Mouse (Mus musculus) intestine, embryonic 14.5 days (tissue): Measurements from ENCODE around the gene Hnrnpm. TPM values are rescaled to one million over a fixed set of nuclear protein-coding genes. Genes with fewer than 3 reads are reported as not detected.

Source experiments
- ATAC-seq: fragments of 200-750 bp; cut with Nextera tagmentation; replicated peaks from 2 replicates; pipeline ENCODE4 v1.8.0; 2017; ENCODE audit warnings: low read depth, moderate number of reproducible peaks, moderate TSS enrichment, moderate library complexity; ENCODE audit not compliant: low FRiP score, low TSS enrichment
- DNase-seq: peaks from one replicate; pipeline ENCODE4 v3.0.0-alpha.2; 2018; ENCODE audit warnings: low spot score
- H3K27ac ChIP-seq: fragments of 300-500 bp; sonication (generic); 2 replicates; pipeline ENCODE4 v1.5.1; 2014; ENCODE audit warnings: low read depth, mild to moderate bottlenecking, control low read depth
- H3K27me3 ChIP-seq: fragments of 300-500 bp; sonication (generic); replicated peaks from 2 replicates; pipeline ENCODE4 v1.6.1; 2014; ENCODE audit warnings: low read length, control low read depth; ENCODE audit not compliant: control insufficient read depth, insufficient read depth
- H3K36me3 ChIP-seq: fragments of 300-500 bp; sonication (generic); 2 replicates; pipeline ENCODE4 v1.6.1; 2014; ENCODE audit warnings: low read length, control low read depth; ENCODE audit not compliant: control insufficient read depth, insufficient read depth
- H3K4me1 ChIP-seq: fragments of 300-500 bp; sonication (generic); replicated peaks from 2 replicates; pipeline ENCODE4 v1.6.1; 2014; ENCODE audit warnings: low read length, control low read depth, mixed read lengths; ENCODE audit not compliant: control insufficient read depth, insufficient read depth
- H3K4me2 ChIP-seq: fragments of 300-500 bp; sonication (generic); 2 replicates; pipeline ENCODE4 v1.6.1; 2014; ENCODE audit warnings: low read length
- H3K4me3 ChIP-seq: fragments of 300-500 bp; sonication (generic); 2 replicates; pipeline ENCODE4 v1.5.1; 2014; ENCODE audit warnings: low read depth, low read length, control low read depth, mixed read lengths
- H3K9ac ChIP-seq: fragments of 300-500 bp; sonication (generic); 2 replicates; pipeline ENCODE4 v1.6.1; 2014; ENCODE audit warnings: mild to moderate bottlenecking, low read length
- H3K9me3 ChIP-seq: fragments of 300-500 bp; sonication (generic); 2 replicates; pipeline ENCODE4 v1.6.1; 2016; ENCODE audit warnings: low read length, control low read depth; ENCODE audit not compliant: control insufficient read depth
- WGBS: fragments of 180-500 bp; shearing (Covaris S2); extraction: QIAGEN DNeasy Blood & Tissue Kit; methylation state at CpG from one replicate; pipeline ENCODE4 v1.1.7; 2014; 5-methylcytosine and 5-hydroxymethylcytosine counted together
- polyA plus RNA-seq: library from polyadenylated mRNA; unstranded; fragments of >200 nt; fragmentation: Nextera tagmentation; extraction: Ambion mirVana; gene quantifications from 2 replicates; pipeline ENCODE4 v1.2.1, GENCODE M21; 2014

Gene Hnrnpm
- polyA plus RNA-seq, 1 experiment from 2014 or later = 309 TPM

GRCm38 (mm10) chr17:33684671-33685231, 1.9 kb downstream of the Hnrnpm start:
- H3K4me3 ChIP-seq = peak overlapping the region; percentile 93
- peaks cover 9% of the 10 kb centered on the region; the same call in 1 of the 2 replicates for H3K36me3 ChIP-seq
- ATAC-seq (peak; percentile 79), DNase-seq (peak; percentile 83)
- peak overlapping the region; percentile 93 for H3K9ac ChIP-seq
- H3K9me3 ChIP-seq = no peaks in the 10 kb centered on the region
- WGBS = under 1% methylated on average over 40 of the region's 44 CpGs
- H3K4me2 ChIP-seq = peak overlapping the region; percentile 67
- H3K27ac ChIP-seq = peak overlapping the region; percentile 91
- H3K27me3 ChIP-seq = no peaks in the 10 kb centered on the region
- H3K4me1 ChIP-seq = peaks cover 21% of the 10 kb centered on the region

- H3K9ac ChIP-seq = no peak overlapping the region
- peaks cover 22% of the 10 kb centered on the region for H3K36me3 ChIP-seq
- H3K27me3 ChIP-seq = no peaks in the 10 kb centered on the region
- H3K4me3 ChIP-seq = no peak overlapping the region
- DNase-seq (no peak), ATAC-seq (no peak)
- H3K27ac ChIP-seq = no peak overlapping the region
- peak overlapping the region; percentile 18 for H3K4me2 ChIP-seq
- no peaks in the 10 kb centered on the region for H3K9me3 ChIP-seq
- H3K4me1 ChIP-seq = peaks cover 21% of the 10 kb centered on the region
Measured at GRCm38 (mm10) chr17:33681767-33682166, 4.9 kb downstream of the Hnrnpm start.

GRCm38 (mm10) chr17:33678771-33679170, 7.9 kb downstream of the Hnrnpm start:
- H3K27me3 ChIP-seq = no peaks in the 10 kb centered on the region
- H3K4me1 ChIP-seq = peaks cover 18% of the 10 kb centered on the region
- H3K4me2 ChIP-seq = no peak overlapping the region
- H3K9ac ChIP-seq = no peak overlapping the region
- no peak overlapping the region for H3K4me3 ChIP-seq
- ATAC-seq (no peak), DNase-seq (no peak)
- H3K36me3 ChIP-seq = peaks cover 41% of the 10 kb centered on the region
- H3K9me3 ChIP-seq = no peaks in the 10 kb centered on the region
- H3K27ac ChIP-seq = no peak overlapping the region

- no peak overlapping the region for H3K4me2 ChIP-seq
- 87% methylated on average over 2 of the region's 2 CpGs for WGBS
- DNase-seq = no peak
- no peak for ATAC-seq
- H3K27me3 ChIP-seq = no peaks in the 10 kb centered on the region
- no peak overlapping the region for H3K27ac ChIP-seq
- peaks cover 35% of the 10 kb centered on the region for H3K36me3 ChIP-seq
- H3K9ac ChIP-seq = no peak overlapping the region
- no peaks in the 10 kb centered on the region for H3K4me1 ChIP-seq
- H3K9me3 ChIP-seq = no peaks in the 10 kb centered on the region
- H3K4me3 ChIP-seq = no peak overlapping the region
Measured at GRCm38 (mm10) chr17:33676086-33676485, 10.6 kb downstream of the Hnrnpm start.

- H3K4me1 ChIP-seq = no peaks in the 10 kb centered on the region
- H3K27ac ChIP-seq = no peak overlapping the region
- H3K9ac ChIP-seq = no peak overlapping the region
- no peaks in the 10 kb centered on the region for H3K9me3 ChIP-seq
- DNase-seq (no peak), ATAC-seq (no peak)
- no peak overlapping the region for H3K4me3 ChIP-seq
- H3K27me3 ChIP-seq = no peaks in the 10 kb centered on the region
- H3K36me3 ChIP-seq = peaks cover 35% of the 10 kb centered on the region
- H3K4me2 ChIP-seq = no peak overlapping the region
Measured at GRCm38 (mm10) chr17:33675452-33675851, 11.2 kb downstream of the Hnrnpm start.

- no peak for ATAC-seq
- WGBS = 76% methylated on average over 1 of the region's 1 CpGs
- peaks cover 40% of the 10 kb centered on the region for H3K36me3 ChIP-seq
- no peaks in the 10 kb centered on the region for H3K9me3 ChIP-seq
- no peak overlapping the region for H3K4me3 ChIP-seq
- H3K4me2 ChIP-seq = no peak overlapping the region
- H3K4me1 ChIP-seq = no peaks in the 10 kb centered on the region
- no peaks in the 10 kb centered on the region for H3K27me3 ChIP-seq
- H3K9ac ChIP-seq = no peak overlapping the region
- no peak overlapping the region for H3K27ac ChIP-seq
- no peak for DNase-seq
Measured at GRCm38 (mm10) chr17:33673837-33674236, 12.8 kb downstream of the Hnrnpm start.

GRCm38 (mm10) chr17:33669681-33670080, 17.0 kb downstream of the Hnrnpm start:
- peaks cover 47% of the 10 kb centered on the region for H3K36me3 ChIP-seq
- H3K27me3 ChIP-seq = no peaks in the 10 kb centered on the region
- DNase-seq = no peak
- H3K4me1 ChIP-seq = no peaks in the 10 kb centered on the region
- H3K9me3 ChIP-seq = no peaks in the 10 kb centered on the region
- no peak for ATAC-seq
- no peak overlapping the region for H3K27ac ChIP-seq
- H3K4me2 ChIP-seq = no peak overlapping the region
- H3K9ac ChIP-seq = no peak overlapping the region
- no peak overlapping the region for H3K4me3 ChIP-seq
- 87% methylated on average over 3 of the region's 3 CpGs for WGBS

GRCm38 (mm10) chr17:33666813-33667212, 19.8 kb downstream of the Hnrnpm start:
- no peak overlapping the region for H3K4me2 ChIP-seq
- H3K9ac ChIP-seq = no peak overlapping the region
- no peak for ATAC-seq
- peaks cover 73% of the 10 kb centered on the region for H3K36me3 ChIP-seq
- no peak overlapping the region for H3K27ac ChIP-seq
- no peak for DNase-seq
- H3K27me3 ChIP-seq = no peaks in the 10 kb centered on the region
- WGBS = 78% methylated on average over 3 of the region's 3 CpGs
- no peaks in the 10 kb centered on the region for H3K9me3 ChIP-seq
- no peak overlapping the region for H3K4me3 ChIP-seq
- no peaks in the 10 kb centered on the region for H3K4me1 ChIP-seq

GRCm38 (mm10) chr17:33649781-33650475, 36.7 kb downstream of the Hnrnpm start:
- H3K36me3 ChIP-seq = peaks cover 95% of the 10 kb centered on the region
- H3K4me2 ChIP-seq = no peak overlapping the region
- DNase-seq = no peak
- H3K27ac ChIP-seq = no peak overlapping the region
- H3K9me3 ChIP-seq = no peaks in the 10 kb centered on the region
- no peaks in the 10 kb centered on the region for H3K4me1 ChIP-seq
- 98% methylated on average over 34 of the region's 34 CpGs for WGBS
- peak; percentile 49; the same call in 1 of the 2 replicates for ATAC-seq
- no peak overlapping the region for H3K4me3 ChIP-seq
- H3K27me3 ChIP-seq = no peaks in the 10 kb centered on the region
- no peak overlapping the region for H3K9ac ChIP-seq
